Mouse (Mus musculus) lung, postnatal 36 days (tissue): ENCODE measurements around the gene Rundc3b.

Experiments
- DNase-seq: peaks from one replicate; pipeline ENCODE4 v3.0.0; 2022; ENCODE audit warnings: mixed read lengths

Gene Rundc3b

GRCm38 (mm10) chr5:8488701-8489297 is 134.0 kb downstream of the Rundc3b start:
- DNase-seq = no peak

DNA sequence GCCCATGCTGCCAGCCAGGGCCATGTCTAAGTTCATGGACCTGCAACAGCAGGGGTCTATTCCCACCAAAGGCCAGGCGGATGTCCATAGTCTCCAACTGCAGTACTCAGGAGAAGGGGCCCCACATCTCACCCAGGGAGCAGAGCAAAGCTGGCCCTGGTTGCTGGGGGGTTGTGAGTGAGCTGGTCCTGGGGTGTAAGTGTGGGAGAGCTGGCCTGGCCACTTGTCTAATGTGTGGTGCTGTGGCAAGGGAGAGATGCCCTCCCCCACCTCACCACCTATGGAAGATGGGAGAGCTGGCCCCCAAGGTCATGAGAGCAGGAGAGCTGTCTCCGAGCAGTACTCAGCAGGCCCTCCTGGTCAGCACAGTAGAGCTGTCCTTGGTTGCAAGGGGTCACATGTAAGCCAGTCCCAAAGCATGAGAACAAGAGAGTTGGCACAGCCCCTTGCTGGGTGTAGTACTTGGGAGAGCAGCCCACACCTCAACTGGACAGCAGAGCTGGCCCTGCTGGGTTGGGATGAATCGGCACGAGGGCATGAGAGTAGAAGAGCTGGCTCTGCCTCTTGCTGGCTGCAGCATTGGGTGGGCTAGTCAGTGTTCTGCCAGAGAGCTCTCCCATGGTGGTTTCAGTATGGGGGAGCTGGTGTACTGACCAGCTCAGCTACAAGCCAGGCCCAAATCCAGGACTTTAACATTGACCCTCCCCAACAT is 134.6 kb downstream of the Rundc3b start:
- no peak for DNase-seq

- peak; percentile 6 for DNase-seq
Measured at GRCm38 (mm10) chr5:8456561-8456960, 166.2 kb downstream of the Rundc3b start.

- DNase-seq = no peak
Measured at GRCm38 (mm10) chr5:8455565-8455964, 167.2 kb downstream of the Rundc3b start.
